Mouse (Mus musculus) hindbrain, postnatal 0 days (tissue): ENCODE measurements at regions not wholly inside any gene's neighbourhood (a gene's known extent, or its start where the extent isn't known, plus 50 kb on each side); places are given as distances from the start of the nearest gene placed in this dataset.
A peak's percentile ranks its signal among the peaks of the same experiment; 100 is the strongest.

Experiments used
- ATAC-seq: fragments of 200-750 bp; cut with Nextera tagmentation; 2 replicates; pipeline ENCODE4 v1.8.0; 2017; ENCODE audit warnings: mild to moderate bottlenecking, moderate TSS enrichment, moderate library complexity
- DNase-seq: peaks from one replicate; pipeline ENCODE4 v3.0.0-alpha.2; 2015; ENCODE audit warnings: low spot score
- H3K27ac ChIP-seq: fragments of 300-500 bp; sonication (generic); 2 replicates; pipeline ENCODE4 v1.5.1; 2014; ENCODE audit warnings: mild to moderate bottlenecking
- H3K27me3 ChIP-seq: fragments of 300-500 bp; sonication (generic); 2 replicates; pipeline ENCODE4 v1.6.1; 2014; ENCODE audit warnings: low read length, mixed read lengths; ENCODE audit not compliant: insufficient read depth
- H3K36me3 ChIP-seq: fragments of 300-500 bp; sonication (generic); 2 replicates; pipeline ENCODE4 v1.6.1; 2014; ENCODE audit warnings: low read length, mixed read lengths; ENCODE audit not compliant: insufficient read depth
- H3K4me1 ChIP-seq: fragments of 300-500 bp; sonication (generic); 2 replicates; pipeline ENCODE4 v1.6.1; 2014; ENCODE audit warnings: antibody characterized with exemption, low read length, mixed read lengths; ENCODE audit not compliant: insufficient read depth
- H3K4me2 ChIP-seq: fragments of 300-500 bp; sonication (generic); 2 replicates; pipeline ENCODE4 v1.6.1; 2014; ENCODE audit warnings: low read depth, mild to moderate bottlenecking, low read length, moderate library complexity, mixed read lengths
- H3K4me3 ChIP-seq: fragments of 300-500 bp; sonication (generic); 2 replicates; pipeline ENCODE4 v1.5.1; 2014; ENCODE audit warnings: low read length
- H3K9ac ChIP-seq: fragments of 300-500 bp; sonication (generic); replicated peaks from 2 replicates; pipeline ENCODE4 v1.6.1; 2014; ENCODE audit warnings: mild to moderate bottlenecking, low read length, moderate library complexity, mixed read lengths
- H3K9me3 ChIP-seq: fragments of 300-500 bp; sonication (generic); 2 replicates; pipeline ENCODE4 v1.6.1; 2016; ENCODE audit warnings: low read length, mixed read lengths
- CTCF ChIP-seq: IDR thresholded peaks from 2 replicates; pipeline ENCODE4 v1.5.1; 2016; ENCODE audit warnings: antibody characterized with exemption, control low read depth, low read depth
- WGBS: fragments of 180-500 bp; shearing (Covaris S2); extraction: QIAGEN DNeasy Blood & Tissue Kit; methylation state at CpG from one replicate; pipeline ENCODE4 v1.1.7; 2014; 5-methylcytosine and 5-hydroxymethylcytosine counted together

- H3K36me3 ChIP-seq = no peaks in the 10 kb centered on the region
- H3K9ac ChIP-seq = no peak overlapping the region
- no peak overlapping the region for H3K4me3 ChIP-seq
- no peak for TF ChIP-seq CTCF
- 0 out of 2 replicates have a peak, but pooled peaks cover 6% of the 10 kb centered on the region for H3K4me1 ChIP-seq
- no peak overlapping the region for H3K4me2 ChIP-seq
- no peaks in the 10 kb centered on the region for H3K9me3 ChIP-seq
- peak overlapping the region; percentile 21; the same call in 1 of the 2 replicates for H3K27ac ChIP-seq
- DNase-seq (peak; percentile 43), ATAC-seq (peak; percentile 62; the same call in 1 of the 2 replicates)
- no peaks in the 10 kb centered on the region for H3K27me3 ChIP-seq
- WGBS = 49% methylated on average over 10 of the region's 10 CpGs
Measured at GRCm38 (mm10) chr3:50932397-50933089, 291.7 kb upstream of the Noct start.

GRCm38 (mm10) chr3:50933090-50933443, 291.2 kb upstream of the Noct start:
- ATAC-seq (no peak), DNase-seq (no peak)
- 0 out of 2 replicates have a peak, but pooled peaks cover 6% of the 10 kb centered on the region for H3K4me1 ChIP-seq
- no peaks in the 10 kb centered on the region for H3K27me3 ChIP-seq
- H3K9ac ChIP-seq = no peak overlapping the region
- WGBS = 42% methylated on average over 3 of the region's 3 CpGs
- H3K4me2 ChIP-seq = no peak overlapping the region
- no peak for TF ChIP-seq CTCF
- H3K9me3 ChIP-seq = no peaks in the 10 kb centered on the region
- peak overlapping the region; percentile 21; the same call in 1 of the 2 replicates for H3K27ac ChIP-seq
- H3K36me3 ChIP-seq = no peaks in the 10 kb centered on the region
- no peak overlapping the region for H3K4me3 ChIP-seq

GRCm38 (mm10) chr3:50939602-50940001, 284.6 kb upstream of the Noct start:
- no peaks in the 10 kb centered on the region for H3K36me3 ChIP-seq
- no peak overlapping the region for H3K4me3 ChIP-seq
- WGBS = 66% methylated on average over 5 of the region's 5 CpGs
- no peaks in the 10 kb centered on the region for H3K4me1 ChIP-seq
- DNase-seq (no peak), ATAC-seq (no peak)
- H3K9ac ChIP-seq = no peak overlapping the region
- no peak overlapping the region for H3K4me2 ChIP-seq
- no peak overlapping the region for H3K27ac ChIP-seq
- no peak for TF ChIP-seq CTCF
- H3K27me3 ChIP-seq = no peaks in the 10 kb centered on the region
- H3K9me3 ChIP-seq = no peaks in the 10 kb centered on the region

- Histone ChIP-seq H3K27me3 (no peaks in the 10 kb centered on the region), H3K36me3 (no peaks in the 10 kb centered on the region), H3K27ac (no peak overlapping the region), H3K4me1 (no peaks in the 10 kb centered on the region), H3K4me3 (no peak overlapping the region), H3K4me2 (no peak overlapping the region), H3K9ac (no peak overlapping the region), H3K9me3 (no peaks in the 10 kb centered on the region)
- TF ChIP-seq CTCF = no peak
- WGBS = 71% methylated on average over 3 of the region's 3 CpGs
- ATAC-seq = no peak
- no peak for DNase-seq
Measured at GRCm38 (mm10) chr3:50940656-50941055, 283.6 kb upstream of the Noct start.

- WGBS = 77% methylated on average over 6 of the region's 6 CpGs
- peak; percentile 26 for DNase-seq
- no peak overlapping the region for H3K9ac ChIP-seq
Measured at GRCm38 (mm10) chr3:50953456-50953855, 270.8 kb upstream of the Noct start.

GRCm38 (mm10) chr3:50970386-50970785, 253.9 kb upstream of the Noct start:
- no peak overlapping the region for H3K9ac ChIP-seq
- no peak overlapping the region for H3K4me3 ChIP-seq
- no peaks in the 10 kb centered on the region for H3K4me1 ChIP-seq
- H3K36me3 ChIP-seq = no peaks in the 10 kb centered on the region
- no peaks in the 10 kb centered on the region for H3K27me3 ChIP-seq
- DNase-seq (no peak), ATAC-seq (no peak)
- H3K4me2 ChIP-seq = no peak overlapping the region
- H3K9me3 ChIP-seq = no peaks in the 10 kb centered on the region
- no peak for TF ChIP-seq CTCF
- WGBS = 96% methylated on average over 2 of the region's 2 CpGs
- H3K27ac ChIP-seq = no peak overlapping the region

More at GRCm38 (mm10) chr3:50953456-50953855, 270.8 kb upstream of the Noct start:
- TF ChIP-seq CTCF = no peak
- Histone ChIP-seq H3K9me3 (no peaks in the 10 kb centered on the region), H3K4me3 (no peak overlapping the region), H3K4me2 (no peak overlapping the region), H3K27ac (no peak overlapping the region), H3K36me3 (no peaks in the 10 kb centered on the region), H3K27me3 (no peaks in the 10 kb centered on the region), H3K4me1 (no peaks in the 10 kb centered on the region)
- ATAC-seq = no peak

- Histone ChIP-seq H3K4me1 (no peaks in the 10 kb centered on the region), H3K27ac (no peak overlapping the region), H3K9ac (no peak overlapping the region), H3K27me3 (no peaks in the 10 kb centered on the region), H3K4me2 (no peak overlapping the region), H3K36me3 (no peaks in the 10 kb centered on the region), H3K9me3 (no peaks in the 10 kb centered on the region), H3K4me3 (no peak overlapping the region)
- 71% methylated on average over 6 of the region's 6 CpGs for WGBS
- ATAC-seq (no peak), DNase-seq (no peak)
- TF ChIP-seq CTCF = no peak
Measured at GRCm38 (mm10) chr3:50973081-50973480, 251.2 kb upstream of the Noct start.
